Mouse (Mus musculus) MEL (cell line): Measurements from ENCODE around the gene Ptger1. TPM values are rescaled to one million over a fixed set of nuclear protein-coding genes. Genes with fewer than 3 reads are reported as not detected.
A peak's percentile ranks its signal among the peaks of the same experiment; 100 is the strongest.

Source experiments
- DNase-seq: peaks from one replicate; pipeline ENCODE4 v3.0.0; 2011; ENCODE audit warnings: low read depth, low spot score
- H3K27ac ChIP-seq: 2 replicates; pipeline ENCODE4 v1.5.1; 2012; ENCODE audit warnings: low read depth, mild to moderate bottlenecking, control low read depth, low read length, moderate library complexity; ENCODE audit not compliant: control insufficient read depth
- H3K27me3 ChIP-seq, 2 experiments: fragments of 150-350 bp in 1 of 2; sonication (generic) in 1 of 2; 2 replicates each; pipeline ENCODE4 v1.6.1; 2012; ENCODE audit warnings: low read length in 2 of 2, mild to moderate bottlenecking in 2 of 2, improper control_type of control experiment in 1 of 2, moderate library complexity in 1 of 2; ENCODE audit not compliant: insufficient read depth in 2 of 2, control insufficient read depth in 1 of 2
- H3K36me3 ChIP-seq, 2 experiments: 2 replicates each; pipeline ENCODE4 v1.6.1; 2012 to 2014; ENCODE audit warnings: low read length in 2 of 2, improper control_type of control experiment in 1 of 2, inconsistent platforms in 1 of 2, mild to moderate bottlenecking in 1 of 2; ENCODE audit not compliant: insufficient read depth in 2 of 2, control insufficient read depth in 1 of 2
- H3K4me1 ChIP-seq, 2 experiments: fragments of 150-350 bp in 1 of 2; sonication (generic) in 1 of 2; 2 replicates each; pipeline ENCODE4 v1.6.1; 2012; ENCODE audit warnings: low read length in 2 of 2, improper control_type of control experiment in 1 of 2, mild to moderate bottlenecking in 1 of 2; ENCODE audit not compliant: insufficient read depth in 2 of 2, control insufficient read depth in 1 of 2
- H3K4me3 ChIP-seq, 2 experiments: fragments of 150-350 bp in 1 of 2; sonication (generic) in 1 of 2; 2 replicates each; pipeline ENCODE4 v1.5.1; 2012; ENCODE audit warnings: low read depth in 2 of 2, low read length in 2 of 2, mild to moderate bottlenecking in 2 of 2, moderate library complexity in 2 of 2, control low read depth in 1 of 2, improper control_type of control experiment in 1 of 2; ENCODE audit not compliant: control insufficient read depth in 1 of 2, insufficient read depth in 1 of 2
- H3K79me2 ChIP-seq: 2 replicates; pipeline ENCODE4 v1.6.1; 2012; ENCODE audit warnings: mild to moderate bottlenecking, low read length, moderate library complexity; ENCODE audit not compliant: control insufficient read depth, poor library complexity, insufficient read depth
- H3K9ac ChIP-seq: 2 replicates; pipeline ENCODE4 v1.6.1; 2012; ENCODE audit warnings: low read depth, mild to moderate bottlenecking, control low read depth, low read length, moderate library complexity; ENCODE audit not compliant: control insufficient read depth, poor library complexity, severe bottlenecking
- H3K9me3 ChIP-seq: fragments of 150-350 bp; sonication (generic); replicated peaks from 2 replicates; pipeline ENCODE4 v1.6.1; 2012; ENCODE audit warnings: mild to moderate bottlenecking, low read length, improper control_type of control experiment, moderate library complexity; ENCODE audit not compliant: insufficient read depth
- CHD2 ChIP-seq: IDR thresholded peaks from 2 replicates; pipeline ENCODE4 v1.6.1; 2011; ENCODE audit warnings: low read length, improper control_type of control experiment
- CTCF ChIP-seq, 3 experiments: IDR thresholded peaks in 2 of 3; conservative IDR thresholded peaks in 1 of 3; 2 replicates each; pipeline ENCODE4 v1.5.1; 2011 to 2012; ENCODE audit warnings: low read length in 3 of 3, low read depth in 2 of 3, mild to moderate bottlenecking in 2 of 3, improper control_type of control experiment in 1 of 3, inconsistent platforms in 1 of 3, mixed read lengths in 1 of 3, moderate library complexity in 1 of 3; ENCODE audit not compliant: control insufficient read depth in 1 of 3, insufficient read depth in 1 of 3, poor library complexity in 1 of 3, severe bottlenecking in 1 of 3
- GATA1 ChIP-seq: IDR thresholded peaks from 2 replicates; pipeline ENCODE4 v1.6.1; 2011; ENCODE audit warnings: low read depth, low read length, improper control_type of control experiment
- KAT2A ChIP-seq: conservative IDR thresholded peaks from 2 replicates; pipeline ENCODE4 v1.6.1; 2012; ENCODE audit warnings: low read depth, low read length, improper control_type of control experiment, inconsistent platforms
- MAZ ChIP-seq: IDR thresholded peaks from 2 replicates; pipeline ENCODE4 v1.6.1; 2012; ENCODE audit warnings: low read depth, mild to moderate bottlenecking, inconsistent platforms, low read length, improper control_type of control experiment
- MXI1 ChIP-seq: IDR thresholded peaks from 2 replicates; pipeline ENCODE4 v1.6.1; 2011; ENCODE audit warnings: mild to moderate bottlenecking, low read depth, low read length, improper control_type of control experiment
- MYB ChIP-seq: IDR thresholded peaks from 2 replicates; pipeline ENCODE4 v1.6.1; 2011; ENCODE audit warnings: mild to moderate bottlenecking, low read depth, low read length, improper control_type of control experiment
- POLR2A ChIP-seq, 2 experiments: IDR thresholded peaks; 2 replicates each; pipeline ENCODE4 v1.6.1; 2011 to 2012; ENCODE audit warnings: low read length in 2 of 2, mild to moderate bottlenecking in 2 of 2, control low read depth in 1 of 2, improper control_type of control experiment in 1 of 2, low read depth in 1 of 2, moderate library complexity in 1 of 2; ENCODE audit not compliant: control insufficient read depth in 1 of 2, insufficient read depth in 1 of 2, poor library complexity in 1 of 2
- SIN3A ChIP-seq: IDR thresholded peaks from 2 replicates; pipeline ENCODE4 v1.6.1; 2012; ENCODE audit warnings: low read length, improper control_type of control experiment, inconsistent platforms
- polyA plus RNA-seq, 2 experiments: library from polyadenylated mRNA; stranded (reverse) in 1 of 2; unstranded in 1 of 2; fragments of >175 nt in 1 of 2; fragments of >200 nt in 1 of 2; gene quantifications; 2 replicates each; pipeline versions ENCODE4 v1.2.1 to v1.2.4; 2012; ENCODE audit warnings: low replicate concordance in 2 of 2, low read depth in 1 of 2; ENCODE audit not compliant: insufficient read length in 2 of 2, insufficient read depth in 1 of 2, missing spikeins in 1 of 2
- total RNA-seq: library from RNA; depleted of rRNA; stranded (reverse); fragments of 300-350 nt; gene quantifications from 2 replicates; pipeline ENCODE4 v1.2.3, GENCODE M21; 2012

Gene Ptger1
- total and polyA plus RNA-seq, 3 experiments: 3.1 to 4.0 TPM; not detected in 1

- TF ChIP-seq POLR2A (IDR thresholded peaks at IDR 0.05; ENCODE audit: control insufficient read depth in 1 of 2, insufficient read depth in 1 of 2, low read depth in 1 of 2, low read length in 2 of 2, poor library complexity in 1 of 2): peak in 1 of 2 experiments; percentile 50; a peak in 1 of 4 replicates
- no peak for TF ChIP-seq MXI1
- TF ChIP-seq KAT2A: no peak
- TF ChIP-seq, all 39 proteins: peak for 7
These were observed 34.1 kb downstream of the Ptger1 start (continued) for GRCm38 (mm10) chr8:83700423-83701085.

- H3K79me2 ChIP-seq: peaks cover 7% of the 10 kb centered on the region
- H3K4me1 ChIP-seq: peaks cover 3 to 18% of the 10 kb centered on the region in 2 experiments
- no peak for DNase-seq
- no peak overlapping the region for H3K4me3 ChIP-seq
- H3K36me3 ChIP-seq: peaks cover 0 to 9% of the 10 kb centered on the region in 2 experiments; a peak in 2 of 4 replicates
- no peaks in the 10 kb centered on the region for H3K27me3 ChIP-seq
- no peak overlapping the region for H3K9ac ChIP-seq
- TF ChIP-seq GATA1: no peak
- no peak overlapping the region for H3K27ac ChIP-seq
- no peaks in the 10 kb centered on the region for H3K9me3 ChIP-seq
These were observed 36.9 kb downstream of the Ptger1 start for GRCm38 (mm10) chr8:83703426-83703825.

GRCm38 (mm10) chr8:83706411-83706810 lies 39.9 kb downstream of the Ptger1 start:
- H3K4me1 ChIP-seq: no peaks in the 10 kb centered on the region; a peak in 1 of 4 replicates
- H3K27me3 ChIP-seq: no peaks in the 10 kb centered on the region
- TF ChIP-seq CTCF (IDR thresholded peaks at IDR 0.05 in 2 of 3, conservative IDR thresholded peaks at IDR 0.05 in 1 of 3; ENCODE audit: control insufficient read depth in 1 of 3, insufficient read depth in 1 of 3, low read depth in 2 of 3, low read length in 3 of 3, poor library complexity in 1 of 3, severe bottlenecking in 1 of 3) (peak; percentile 55 to 62 (median 61)), MAZ (0 out of 2 replicates have a peak, but pooled peaks have one; percentile 19), CHD2 (no peak)
- H3K79me2 ChIP-seq: no peaks in the 10 kb centered on the region
- no peak overlapping the region for H3K9ac ChIP-seq
- no peak overlapping the region for H3K4me3 ChIP-seq
- no peaks in the 10 kb centered on the region for H3K36me3 ChIP-seq
- peak; percentile 78 for DNase-seq
- H3K27ac ChIP-seq: no peak overlapping the region
- H3K9me3 ChIP-seq: no peaks in the 10 kb centered on the region

GRCm38 (mm10) chr8:83707554-83707953 lies 41.1 kb downstream of the Ptger1 start:
- Histone ChIP-seq H3K27me3 (no peaks in the 10 kb centered on the region), H3K36me3 (no peaks in the 10 kb centered on the region), H3K9me3 (no peaks in the 10 kb centered on the region), H3K4me1 (no peaks in the 10 kb centered on the region; a peak in 1 of 4 replicates), H3K79me2 (no peaks in the 10 kb centered on the region), H3K4me3 (no peak overlapping the region), H3K9ac (no peak overlapping the region), H3K27ac (no peak overlapping the region)
- no peak for TF ChIP-seq SIN3A
- no peak for TF ChIP-seq GATA1
- no peak for TF ChIP-seq CTCF (IDR thresholded peaks at IDR 0.05 in 2 of 3, conservative IDR thresholded peaks at IDR 0.05 in 1 of 3; ENCODE audit: control insufficient read depth in 1 of 3, insufficient read depth in 1 of 3, low read depth in 2 of 3, low read length in 3 of 3, poor library complexity in 1 of 3, severe bottlenecking in 1 of 3)
- no peak for TF ChIP-seq MYB
- DNase-seq: no peak
